Comparison of ENCODE assay signal across 33 mouse cellular contexts in genomic region chr17:37081659-37082058, GRCm38 (mm10). TPM values are rescaled to one million over a fixed set of nuclear protein-coding genes. Genes with fewer than 3 reads are reported as not detected.
"Had no signal": no experiment of that assay in that cellular context is flagged by ENCODE, and none has a peak within 500 bp of the region (broad histone marks: within the 10 kb centered on the region; RNA-seq: fewer than 3 reads in every experiment).

No protein-coding gene starts in this region.

- H3K9ac ChIP-seq: liver, embryonic 13.5 days; neural tube, embryonic 12.5 days; neural tube, embryonic 15.5 days had no signal

- DNase-seq: kidney, adult 18-20 months; kidney, adult 9 months; kidney, postnatal 14 days; kidney, postnatal 4 days; layer of hippocampus, adult 9-11 months; liver, embryonic 13.5 days; lung, adult 2 months; lung, postnatal 14 days; lung, postnatal 4 days; midbrain, embryonic 14.5 days; thymus, adult 18-20 months; thymus, postnatal 36 days had no signal

- H3K4me2 ChIP-seq: liver, embryonic 13.5 days; midbrain, embryonic 11.5 days; neural tube, embryonic 12.5 days; neural tube, embryonic 15.5 days had no signal

- H3K27ac ChIP-seq: layer of hippocampus, adult 2 months; left cerebral cortex, adult 2 months; liver, embryonic 13.5 days; neural tube, embryonic 12.5 days; neural tube, embryonic 15.5 days had no signal

- H3K36me3 ChIP-seq: liver, embryonic 13.5 days had no signal

- H3K9me3 ChIP-seq: liver, embryonic 13.5 days; neural tube, embryonic 12.5 days; neural tube, embryonic 15.5 days had no signal

- H3K27me3 ChIP-seq: liver, embryonic 13.5 days; neural tube, embryonic 12.5 days; neural tube, embryonic 15.5 days had no signal

- H3K4me1 ChIP-seq: liver, embryonic 13.5 days had no signal

- H3K4me3 ChIP-seq: layer of hippocampus, adult 2 months; left cerebral cortex, adult 2 months; liver, embryonic 13.5 days; neural tube, embryonic 12.5 days; neural tube, embryonic 15.5 days had no signal

RNA-seq across cellular contexts. Expression of gene Olfr90, which starts 6.6 kb away (rescaled TPM):
- total RNA-seq: layer of hippocampus, adult 2 months; left cerebral cortex, postnatal 10 days; left cerebral cortex, postnatal 36 days; liver, adult 2 months; megakaryocyte progenitor cell, adult 5-6 weeks; megakaryocyte-erythroid progenitor cell, adult 5-6 weeks; midbrain, postnatal 0 days had no signal
- polyA plus RNA-seq: kidney, embryonic 16.5 days; limb, embryonic 11.5 days; limb, embryonic 14.5 days; liver, adult 2 months; liver, embryonic 13.5 days; liver, embryonic 16.5 days; lung, adult 2 months; lung, embryonic 16.5 days; midbrain, embryonic 11.5 days; midbrain, embryonic 14.5 days; midbrain, postnatal 0 days; neural tube, embryonic 15.5 days; small intestine, adult 2 months; spleen, adult 2 months; stomach, embryonic 16.5 days; testis, adult 2 months; urinary bladder, adult 2 months had no signal

RNA-seq across cellular contexts. Expression of gene Olfr91, which starts 16.4 kb away (rescaled TPM):
- total RNA-seq: layer of hippocampus, adult 2 months; left cerebral cortex, adult 2 months; left cerebral cortex, postnatal 10 days; left cerebral cortex, postnatal 36 days; liver, adult 2 months; megakaryocyte progenitor cell, adult 5-6 weeks; megakaryocyte-erythroid progenitor cell, adult 5-6 weeks; midbrain, postnatal 0 days had no signal
- polyA plus RNA-seq: kidney, embryonic 16.5 days; limb, embryonic 11.5 days; limb, embryonic 14.5 days; liver, adult 2 months; liver, embryonic 13.5 days; liver, embryonic 16.5 days; lung, adult 2 months; lung, embryonic 16.5 days; midbrain, embryonic 11.5 days; midbrain, embryonic 14.5 days; midbrain, postnatal 0 days; neural tube, embryonic 12.5 days; neural tube, embryonic 15.5 days; small intestine, adult 2 months; spleen, adult 2 months; stomach, embryonic 16.5 days; urinary bladder, adult 2 months had no signal

RNA-seq across cellular contexts. Expression of gene Olfr92, which starts 38.2 kb away (rescaled TPM):
- total RNA-seq: layer of hippocampus, adult 2 months; left cerebral cortex, adult 2 months; left cerebral cortex, postnatal 10 days; left cerebral cortex, postnatal 36 days; liver, adult 2 months; megakaryocyte progenitor cell, adult 5-6 weeks; megakaryocyte-erythroid progenitor cell, adult 5-6 weeks; midbrain, postnatal 0 days had no signal
- polyA plus RNA-seq: kidney, embryonic 16.5 days; limb, embryonic 11.5 days; limb, embryonic 14.5 days; liver, adult 2 months; liver, embryonic 13.5 days; liver, embryonic 16.5 days; lung, adult 2 months; lung, embryonic 16.5 days; midbrain, embryonic 11.5 days; midbrain, embryonic 14.5 days; midbrain, postnatal 0 days; neural tube, embryonic 12.5 days; neural tube, embryonic 15.5 days; small intestine, adult 2 months; spleen, adult 2 months; stomach, embryonic 16.5 days; testis, adult 2 months; urinary bladder, adult 2 months had no signal

RNA-seq across cellular contexts. Expression of gene Mog, which starts 58.5 kb away (rescaled TPM):
- total RNA-seq: liver, adult 2 months; megakaryocyte progenitor cell, adult 5-6 weeks; megakaryocyte-erythroid progenitor cell, adult 5-6 weeks; midbrain, postnatal 0 days had no signal
- polyA plus RNA-seq: limb, embryonic 14.5 days; liver, adult 2 months; liver, embryonic 13.5 days; liver, embryonic 16.5 days; lung, adult 2 months; small intestine, adult 2 months; spleen, adult 2 months; stomach, embryonic 16.5 days had no signal
